Mouse (Mus musculus) limb, embryonic 11.5 days (tissue): ENCODE results near the gene Nptxr. TPM values are rescaled to one million over a fixed set of nuclear protein-coding genes. Genes with fewer than 3 reads are reported as not detected.

Source experiments
- ATAC-seq: fragments of 200-750 bp; cut with Nextera tagmentation; 2 replicates; pipeline ENCODE4 v1.8.0; 2017; ENCODE audit warnings: low read depth; ENCODE audit not compliant: insufficient number of reproducible peaks, low FRiP score, low TSS enrichment
- DNase-seq: peaks from one replicate; pipeline ENCODE4 v3.0.0-alpha.2; 2015; ENCODE audit warnings: low spot score
- H3K27ac ChIP-seq: fragments of 300-500 bp; sonication (generic); replicated peaks from 2 replicates; pipeline ENCODE4 v1.5.1; 2014; ENCODE audit warnings: low read depth, mild to moderate bottlenecking, low read length
- H3K27me3 ChIP-seq: fragments of 300-500 bp; sonication (generic); 2 replicates; pipeline ENCODE4 v1.6.1; 2014; ENCODE audit warnings: mild to moderate bottlenecking, low read length, mixed read lengths; ENCODE audit not compliant: control insufficient read depth, insufficient read depth
- H3K36me3 ChIP-seq: fragments of 300-500 bp; sonication (generic); 2 replicates; pipeline ENCODE4 v1.6.1; 2014; ENCODE audit warnings: mild to moderate bottlenecking, low read length, moderate library complexity, mixed read lengths; ENCODE audit not compliant: control insufficient read depth, insufficient read depth
- H3K4me1 ChIP-seq: fragments of 300-500 bp; sonication (generic); 2 replicates; pipeline ENCODE4 v1.6.1; 2014; ENCODE audit warnings: low read length, mixed read lengths; ENCODE audit not compliant: control insufficient read depth, insufficient read depth
- H3K4me2 ChIP-seq: fragments of 300-500 bp; sonication (generic); 2 replicates; pipeline ENCODE4 v1.6.1; 2014; ENCODE audit warnings: low read depth, mild to moderate bottlenecking, moderate library complexity; ENCODE audit not compliant: severe bottlenecking
- H3K4me3 ChIP-seq: fragments of 300-500 bp; sonication (generic); 2 replicates; pipeline ENCODE4 v1.5.1; 2014; ENCODE audit warnings: low read depth, low read length
- H3K9ac ChIP-seq: fragments of 300-500 bp; sonication (generic); 2 replicates; pipeline ENCODE4 v1.6.1; 2014; ENCODE audit warnings: mild to moderate bottlenecking, low read length
- H3K9me3 ChIP-seq: fragments of 300-500 bp; sonication (generic); 2 replicates; pipeline ENCODE4 v1.6.1; 2016; ENCODE audit warnings: low read length; ENCODE audit not compliant: control insufficient read depth
- WGBS: fragments of 180-500 bp; shearing (Covaris S2); extraction: QIAGEN DNeasy Blood & Tissue Kit; methylation state at CpG from one replicate; pipeline ENCODE4 v1.1.7; 2014; 5-methylcytosine and 5-hydroxymethylcytosine counted together
- polyA plus RNA-seq: library from polyadenylated mRNA; unstranded; fragments of >200 nt; fragmentation: Nextera tagmentation; extraction: Ambion mirVana; gene quantifications from 2 replicates; pipeline ENCODE4 v1.2.1, GENCODE M21; 2014

Gene Nptxr
- polyA plus RNA-seq, 1 experiment from 2014 or later: 0.37 TPM

DNA sequence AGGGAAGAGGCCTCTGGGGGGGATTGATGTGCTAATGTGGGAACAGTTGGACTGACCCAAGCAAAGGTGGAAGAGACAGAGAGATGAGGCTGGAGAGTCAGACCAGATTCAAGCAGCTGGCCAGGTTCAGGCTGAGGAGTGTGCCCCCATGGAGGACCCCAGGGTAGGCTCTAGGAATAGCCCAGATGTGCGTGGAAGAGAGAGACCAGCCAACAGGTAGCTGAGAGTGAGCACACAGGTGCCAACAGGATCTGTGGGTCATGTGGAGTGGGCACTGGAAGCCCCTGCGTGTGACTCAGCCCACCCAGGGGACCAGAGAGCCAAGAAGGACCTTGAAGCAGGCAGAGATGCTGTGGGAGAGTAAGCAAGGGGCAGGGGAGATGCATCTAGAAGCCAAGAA is 2.9 kb downstream of the Nptxr start:
- H3K4me3 ChIP-seq: no peak overlapping the region
- 69% methylated on average over 2 of the region's 2 CpGs for WGBS
- H3K4me1 ChIP-seq: peaks cover 10% of the 10 kb centered on the region; the same call in 1 of the 2 replicates
- no peak for DNase-seq
- no peak overlapping the region for H3K4me2 ChIP-seq
- H3K9me3 ChIP-seq: no peaks in the 10 kb centered on the region
- peaks cover 54% of the 10 kb centered on the region for H3K27me3 ChIP-seq
- H3K27ac ChIP-seq: no peak overlapping the region
- no peak overlapping the region for H3K9ac ChIP-seq
- no peaks in the 10 kb centered on the region for H3K36me3 ChIP-seq
- no peak for ATAC-seq

DNA sequence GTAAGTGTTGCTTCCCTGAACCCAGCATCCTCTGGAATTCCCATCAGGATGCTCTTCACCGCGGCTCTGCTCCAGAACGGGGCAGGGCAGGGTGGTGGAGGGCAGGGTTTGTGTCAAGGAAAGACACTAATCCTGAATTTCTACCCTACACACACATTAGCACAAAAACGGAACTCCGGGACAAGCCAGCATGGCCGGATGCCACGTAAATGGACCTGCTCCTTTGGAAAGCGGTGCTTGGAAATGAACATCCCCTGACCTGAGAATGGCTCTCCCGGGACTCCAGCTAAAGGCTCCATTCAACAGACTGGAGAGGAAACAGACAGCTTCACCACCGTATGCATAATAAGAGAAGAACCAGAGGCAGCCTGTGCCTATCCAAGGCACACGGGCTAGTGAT is 3.9 kb downstream of the Nptxr start:
- H3K4me3 ChIP-seq: no peak overlapping the region
- H3K4me1 ChIP-seq: peaks cover 10% of the 10 kb centered on the region; the same call in 1 of the 2 replicates
- H3K9me3 ChIP-seq: no peaks in the 10 kb centered on the region
- H3K27ac ChIP-seq: no peak overlapping the region
- WGBS: 58% methylated on average over 11 of the region's 11 CpGs
- no peak overlapping the region for H3K4me2 ChIP-seq
- no peaks in the 10 kb centered on the region for H3K36me3 ChIP-seq
- no peak overlapping the region for H3K9ac ChIP-seq
- DNase-seq: no peak
- H3K27me3 ChIP-seq: peaks cover 46% of the 10 kb centered on the region
- ATAC-seq: no peak

DNA sequence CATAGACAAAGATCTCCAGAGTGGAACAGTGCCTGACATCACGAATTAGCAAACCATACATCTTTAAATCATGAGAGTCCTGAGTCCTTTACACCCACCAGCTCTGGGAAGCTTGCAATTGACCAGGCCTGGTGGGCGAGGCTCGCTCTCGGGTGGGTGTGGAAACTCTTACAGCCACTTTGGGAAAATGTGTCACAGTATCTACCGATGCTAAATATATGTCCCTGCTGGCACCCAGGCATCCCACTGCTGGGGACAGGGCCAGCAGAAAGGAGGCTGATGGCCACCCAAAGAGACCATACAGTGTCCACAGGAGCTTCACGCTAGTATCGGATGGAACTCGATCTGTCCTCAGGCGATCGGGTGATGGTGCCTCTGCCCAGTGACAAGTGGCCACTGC is 6.0 kb downstream of the Nptxr start:
- ATAC-seq: no peak

DNA sequence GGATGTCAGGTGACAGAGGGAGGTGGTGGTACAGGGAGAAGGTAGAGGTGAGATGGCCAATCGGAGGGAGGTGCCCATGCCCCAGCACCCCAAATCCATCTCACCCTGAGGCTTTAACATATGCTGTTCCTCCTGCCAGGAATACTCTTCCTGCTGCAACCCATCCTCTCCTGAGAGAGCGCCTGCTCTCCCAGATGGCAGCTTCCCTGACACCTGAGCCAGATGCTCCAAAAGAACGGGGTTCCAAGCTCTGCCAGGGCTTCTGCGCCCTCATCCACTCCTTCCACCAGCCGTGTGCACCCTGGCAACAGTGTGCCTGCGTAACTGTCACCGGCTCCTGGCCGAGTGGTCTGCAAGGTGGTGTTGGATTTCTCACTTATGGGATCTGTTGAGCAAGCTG is 6.9 kb downstream of the Nptxr start:
- Histone ChIP-seq H3K36me3 (no peaks in the 10 kb centered on the region), H3K4me3 (no peak overlapping the region), H3K4me2 (no peak overlapping the region), H3K4me1 (no peaks in the 10 kb centered on the region), H3K9me3 (no peaks in the 10 kb centered on the region), H3K27ac (no peak overlapping the region), H3K9ac (no peak overlapping the region), H3K27me3 (peaks cover 16% of the 10 kb centered on the region)
- ATAC-seq (no peak), DNase-seq (no peak)
- WGBS: 79% methylated on average over 8 of the region's 8 CpGs

More for the DNA sequence above, 6.0 kb downstream of the Nptxr start:
- no peaks in the 10 kb centered on the region for H3K9me3 ChIP-seq
- H3K9ac ChIP-seq: no peak overlapping the region
- H3K4me2 ChIP-seq: no peak overlapping the region
- 86% methylated on average over 10 of the region's 10 CpGs for WGBS
- no peak for DNase-seq
- H3K27me3 ChIP-seq: peaks cover 25% of the 10 kb centered on the region
- H3K4me3 ChIP-seq: no peak overlapping the region
- no peak overlapping the region for H3K27ac ChIP-seq
- no peaks in the 10 kb centered on the region for H3K36me3 ChIP-seq
- peaks cover 1% of the 10 kb centered on the region; the same call in 1 of the 2 replicates for H3K4me1 ChIP-seq

DNA sequence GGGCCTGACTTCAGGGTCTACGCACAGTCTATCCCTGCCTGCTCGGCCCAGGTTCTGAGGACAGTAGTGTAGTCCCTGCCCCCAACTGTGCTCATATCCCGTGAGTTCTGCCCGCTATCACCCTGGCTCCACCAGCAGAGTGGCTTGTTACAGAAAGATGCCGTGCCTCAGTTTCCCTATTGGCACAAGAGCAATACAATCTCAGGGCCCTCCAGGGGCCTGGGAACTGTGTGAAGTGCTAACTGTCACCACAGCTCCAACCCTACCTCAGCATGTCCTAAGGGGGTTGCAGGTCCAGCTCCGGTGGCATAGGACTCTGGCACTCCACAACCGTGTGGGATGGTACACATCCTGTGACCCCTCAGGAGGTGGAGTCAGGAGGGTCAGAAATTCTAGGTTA is 7.5 kb downstream of the Nptxr start:
- Histone ChIP-seq H3K27me3 (peaks cover 11% of the 10 kb centered on the region), H3K4me2 (no peak overlapping the region)
- WGBS: 88% methylated on average over 7 of the region's 7 CpGs

DNA sequence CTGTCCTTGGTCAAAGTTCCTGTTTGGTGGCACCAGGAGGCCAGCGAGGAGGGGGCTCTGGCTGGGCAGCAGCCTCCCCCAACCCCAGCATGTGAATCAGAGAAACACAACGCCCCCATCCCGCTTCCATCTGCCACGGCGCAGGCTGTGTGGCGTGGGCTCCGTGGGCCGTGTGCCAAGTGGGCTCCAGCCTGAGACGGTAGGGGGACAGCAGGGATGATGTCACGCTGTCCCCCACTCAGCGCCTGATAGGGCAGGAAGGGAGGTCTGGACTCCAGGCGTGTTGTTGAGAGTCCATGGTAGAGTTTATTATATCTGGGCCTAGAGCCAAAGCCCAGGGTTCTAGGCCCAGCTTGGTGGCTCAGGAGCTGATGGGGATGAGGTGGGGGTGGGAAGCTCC is 8.3 kb downstream of the Nptxr start:
- H3K4me2 ChIP-seq: no peak overlapping the region
- WGBS: 85% methylated on average over 12 of the region's 12 CpGs
- H3K9ac ChIP-seq: no peak overlapping the region
- ATAC-seq: no peak
- peaks cover 4% of the 10 kb centered on the region; the same call in 1 of the 2 replicates for H3K27me3 ChIP-seq
- H3K36me3 ChIP-seq: no peaks in the 10 kb centered on the region
- no peaks in the 10 kb centered on the region for H3K9me3 ChIP-seq
- no peak for DNase-seq
- H3K4me1 ChIP-seq: no peaks in the 10 kb centered on the region
- H3K4me3 ChIP-seq: no peak overlapping the region
- H3K27ac ChIP-seq: no peak overlapping the region

More for the DNA sequence above, 7.5 kb downstream of the Nptxr start:
- no peaks in the 10 kb centered on the region for H3K4me1 ChIP-seq
- no peak overlapping the region for H3K9ac ChIP-seq
- no peaks in the 10 kb centered on the region for H3K9me3 ChIP-seq
- DNase-seq: no peak
- no peak for ATAC-seq
- no peak overlapping the region for H3K4me3 ChIP-seq
- H3K27ac ChIP-seq: no peak overlapping the region
- no peaks in the 10 kb centered on the region for H3K36me3 ChIP-seq

DNA sequence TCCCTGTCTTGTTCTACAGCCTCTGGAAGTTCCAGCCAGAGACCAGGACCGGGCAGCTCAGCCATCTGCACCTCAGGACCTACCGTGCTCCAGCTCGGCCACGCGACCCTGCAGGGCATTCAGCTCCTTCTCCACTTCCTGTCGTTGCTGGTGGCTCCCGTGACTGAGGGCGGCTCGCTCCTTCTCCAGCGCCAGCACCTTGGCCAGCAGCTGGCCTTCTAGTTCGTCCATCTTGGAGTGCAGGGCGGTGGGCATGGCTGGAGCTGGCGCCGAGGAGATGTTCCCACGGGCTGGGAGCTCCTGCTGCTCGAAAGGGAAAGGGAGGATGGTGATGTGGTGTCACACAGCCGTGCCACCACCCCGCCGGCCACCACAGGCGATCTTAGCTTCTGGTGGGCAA is 10.4 kb downstream of the Nptxr start:
- no peak overlapping the region for H3K4me3 ChIP-seq
- H3K27ac ChIP-seq: no peak overlapping the region
- H3K4me1 ChIP-seq: no peaks in the 10 kb centered on the region
- DNase-seq: peak; percentile 60
- H3K4me2 ChIP-seq: no peak overlapping the region
- no peaks in the 10 kb centered on the region for H3K9me3 ChIP-seq
- H3K27me3 ChIP-seq: no peaks in the 10 kb centered on the region
- H3K36me3 ChIP-seq: no peaks in the 10 kb centered on the region
- ATAC-seq: no peak
- H3K9ac ChIP-seq: no peak overlapping the region
- 22% methylated on average over 20 of the region's 20 CpGs for WGBS

DNA sequence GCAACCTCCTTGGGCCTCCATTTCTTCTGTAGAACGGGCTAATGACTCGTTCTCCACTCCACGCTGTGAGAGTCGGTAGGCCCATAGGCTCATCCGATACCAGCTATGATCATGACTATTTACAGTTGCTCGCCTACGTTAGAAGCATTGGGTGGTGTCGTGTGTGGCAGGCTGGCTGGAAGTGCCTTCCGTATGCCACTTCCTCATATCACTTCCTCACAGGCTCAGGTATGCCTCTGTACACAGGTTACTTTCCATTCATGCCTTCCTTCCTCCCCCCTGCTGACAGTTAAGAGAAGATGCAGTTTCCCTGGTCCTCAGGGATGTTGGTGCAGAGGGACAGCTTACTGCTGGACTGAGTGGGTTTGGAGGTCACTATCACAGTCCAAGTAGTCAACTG is 11.5 kb downstream of the Nptxr start:
- H3K27me3 ChIP-seq: no peaks in the 10 kb centered on the region
- ATAC-seq (no peak), DNase-seq (no peak)
- 96% methylated on average over 9 of the region's 9 CpGs for WGBS
- no peak overlapping the region for H3K27ac ChIP-seq
- no peaks in the 10 kb centered on the region for H3K9me3 ChIP-seq
- no peak overlapping the region for H3K4me2 ChIP-seq
- no peak overlapping the region for H3K9ac ChIP-seq
- H3K4me1 ChIP-seq: no peaks in the 10 kb centered on the region
- H3K36me3 ChIP-seq: no peaks in the 10 kb centered on the region
- no peak overlapping the region for H3K4me3 ChIP-seq

DNA sequence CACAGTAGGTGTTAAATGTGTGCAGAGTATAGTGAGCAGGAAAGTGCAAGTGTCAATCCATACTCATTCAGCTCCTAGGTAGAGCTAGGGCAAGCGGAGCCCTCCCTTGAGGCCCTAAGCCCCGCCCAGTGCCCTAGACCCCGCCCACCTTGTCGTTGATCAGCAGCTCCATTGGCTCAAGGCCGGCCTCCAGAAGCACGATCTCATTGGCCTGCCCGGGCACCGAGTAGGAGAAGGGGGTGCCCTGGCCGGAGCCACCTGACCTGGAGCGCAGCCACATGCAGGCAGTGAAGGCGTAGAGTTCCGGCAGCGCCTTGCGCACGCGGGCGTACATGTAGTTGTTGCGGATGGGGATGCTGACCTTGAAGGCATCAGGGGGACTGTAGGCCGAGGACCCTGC is 12.1 kb downstream of the Nptxr start:
- Histone ChIP-seq H3K36me3 (no peaks in the 10 kb centered on the region), H3K9me3 (no peaks in the 10 kb centered on the region), H3K4me3 (no peak overlapping the region), H3K9ac (no peak overlapping the region), H3K27ac (no peak overlapping the region), H3K4me2 (no peak overlapping the region), H3K4me1 (no peaks in the 10 kb centered on the region), H3K27me3 (no peaks in the 10 kb centered on the region)
- no peak for ATAC-seq
- 21% methylated on average over 19 of the region's 19 CpGs for whole genome bisulfite sequencing
- no peak for DNase-seq
